Mouse (Mus musculus) heart, postnatal 0 days (tissue): ENCODE results near the gene Klhl25. TPM values are rescaled to one million over a fixed set of nuclear protein-coding genes. Genes with fewer than 3 reads are reported as not detected.

ENCODE experiments used
- ATAC-seq: fragments of 200-750 bp; cut with Nextera tagmentation; 2 replicates; pipeline ENCODE4 v1.8.0; 2017; ENCODE audit warnings: low read depth, moderate number of reproducible peaks, moderate library complexity; ENCODE audit not compliant: insufficient read depth
- DNase-seq: peaks from one replicate; pipeline ENCODE4 v3.0.0-alpha.2; 2016; ENCODE audit warnings: low spot score
- H3K27ac ChIP-seq: fragments of 300-500 bp; sonication (generic); 2 replicates; pipeline ENCODE4 v1.5.1; 2014; ENCODE audit warnings: low read depth, mild to moderate bottlenecking
- H3K27me3 ChIP-seq: fragments of 300-500 bp; sonication (generic); 2 replicates; pipeline ENCODE4 v1.6.1; 2014; ENCODE audit warnings: low read length, mixed read lengths; ENCODE audit not compliant: control insufficient read depth, insufficient read depth
- H3K36me3 ChIP-seq: fragments of 300-500 bp; sonication (generic); replicated peaks from 2 replicates; pipeline ENCODE4 v1.6.1; 2014; ENCODE audit warnings: low read length, mixed read lengths; ENCODE audit not compliant: control insufficient read depth, insufficient read depth
- H3K4me1 ChIP-seq: fragments of 300-500 bp; sonication (generic); 2 replicates; pipeline ENCODE4 v1.6.1; 2014; ENCODE audit warnings: antibody characterized with exemption; ENCODE audit not compliant: control insufficient read depth, insufficient read depth
- H3K4me2 ChIP-seq: fragments of 300-500 bp; sonication (generic); 2 replicates; pipeline ENCODE4 v1.6.1; 2014; ENCODE audit warnings: low read depth, mild to moderate bottlenecking, low read length, moderate library complexity
- H3K4me3 ChIP-seq: fragments of 300-500 bp; sonication (generic); 2 replicates; pipeline ENCODE4 v1.5.1; 2014; ENCODE audit warnings: low read depth, low read length
- H3K9ac ChIP-seq: fragments of 300-500 bp; sonication (generic); replicated peaks from 2 replicates; pipeline ENCODE4 v1.6.1; 2014; ENCODE audit warnings: low read depth, low read length, mixed read lengths
- H3K9me3 ChIP-seq: fragments of 300-500 bp; sonication (generic); replicated peaks from 2 replicates; pipeline ENCODE4 v1.6.1; 2016; ENCODE audit warnings: low read length; ENCODE audit not compliant: control insufficient read depth
- CTCF ChIP-seq: IDR thresholded peaks from 2 replicates; pipeline ENCODE4 v1.5.1; 2016; ENCODE audit warnings: antibody characterized with exemption, control low read depth, low read depth
- EP300 ChIP-seq: IDR thresholded peaks from 2 replicates; pipeline ENCODE4 v1.6.1; 2016; ENCODE audit warnings: antibody characterized with exemption, low read depth
- WGBS: fragments of 180-500 bp; shearing (Covaris S2); extraction: QIAGEN DNeasy Blood & Tissue Kit; methylation state at CpG from one replicate; pipeline ENCODE4 v1.1.7; 2014; 5-methylcytosine and 5-hydroxymethylcytosine counted together
- polyA plus RNA-seq: library from polyadenylated mRNA; unstranded; fragments of >200 nt; fragmentation: Nextera tagmentation; extraction: Ambion mirVana; gene quantifications from 2 replicates; pipeline ENCODE4 v1.2.1, GENCODE M21; 2015
- total RNA-seq: library from RNA; depleted of rRNA; stranded (reverse); fragments of >200 nt; gene quantifications from 2 replicates; pipeline ENCODE4 v1.2.3, GENCODE M21; 2014; ENCODE audit warnings: low replicate concordance

The Klhl25 gene
- total and polyA plus RNA-seq, 2 experiments from 2014 or later: 5.7 to 20.7 TPM

GRCm38 (mm10) chr7:75851290-75851689, 3.2 kb downstream of the Klhl25 start:
- Histone ChIP-seq H3K4me3 (no peak overlapping the region), H3K36me3 (no peaks in the 10 kb centered on the region), H3K9ac (no peak overlapping the region), H3K4me1 (peaks cover 29% of the 10 kb centered on the region), H3K27me3 (no peaks in the 10 kb centered on the region), H3K9me3 (no peaks in the 10 kb centered on the region), H3K4me2 (no peak overlapping the region), H3K27ac (no peak overlapping the region)
- no peak for DNase-seq
- WGBS: 89% methylated on average over 10 of the region's 10 CpGs
- no peak for ATAC-seq
- TF ChIP-seq CTCF (no peak), EP300 (no peak)

GRCm38 (mm10) chr7:75852363-75852762, 4.3 kb downstream of the Klhl25 start:
- Histone ChIP-seq H3K4me1 (peaks cover 29% of the 10 kb centered on the region), H3K9me3 (no peaks in the 10 kb centered on the region), H3K4me3 (no peak overlapping the region), H3K4me2 (no peak overlapping the region), H3K27me3 (no peaks in the 10 kb centered on the region), H3K9ac (no peak overlapping the region), H3K27ac (no peak overlapping the region), H3K36me3 (no peaks in the 10 kb centered on the region)
- no peak for TF ChIP-seq EP300
- no peak for TF ChIP-seq CTCF
- ATAC-seq (no peak), DNase-seq (no peak)
- WGBS: 66% methylated on average over 4 of the region's 4 CpGs

GRCm38 (mm10) chr7:75853171-75853830, 5.2 kb downstream of the Klhl25 start:
- H3K4me3 ChIP-seq: no peak overlapping the region
- H3K36me3 ChIP-seq: no peaks in the 10 kb centered on the region
- ATAC-seq (no peak), DNase-seq (no peak)
- H3K4me1 ChIP-seq: peaks cover 29% of the 10 kb centered on the region
- no peak overlapping the region for H3K9ac ChIP-seq
- H3K4me2 ChIP-seq: no peak overlapping the region
- no peak overlapping the region for H3K27ac ChIP-seq
- H3K27me3 ChIP-seq: no peaks in the 10 kb centered on the region
- TF ChIP-seq CTCF (no peak), EP300 (no peak)
- no peaks in the 10 kb centered on the region for H3K9me3 ChIP-seq
- WGBS: 76% methylated on average over 8 of the region's 8 CpGs

- Histone ChIP-seq H3K9ac (no peak overlapping the region), H3K4me1 (peaks cover 25% of the 10 kb centered on the region), H3K4me2 (no peak overlapping the region), H3K4me3 (no peak overlapping the region), H3K9me3 (no peaks in the 10 kb centered on the region), H3K27me3 (no peaks in the 10 kb centered on the region), H3K27ac (0 out of 2 replicates have a peak overlapping the region, but pooled peaks have one; percentile 5), H3K36me3 (no peaks in the 10 kb centered on the region)
- WGBS: 42% methylated on average over 6 of the region's 6 CpGs
- TF ChIP-seq EP300 (no peak), CTCF (no peak)
- ATAC-seq (no peak), DNase-seq (no peak)
These were observed 6.3 kb downstream of the Klhl25 start for GRCm38 (mm10) chr7:75854231-75854925.

- DNase-seq (no peak), ATAC-seq (no peak)
- TF ChIP-seq CTCF (no peak), EP300 (no peak)
- Histone ChIP-seq H3K27me3 (no peaks in the 10 kb centered on the region), H3K27ac (no peak overlapping the region), H3K4me3 (no peak overlapping the region), H3K9ac (no peak overlapping the region), H3K9me3 (no peaks in the 10 kb centered on the region), H3K4me2 (no peak overlapping the region), H3K36me3 (no peaks in the 10 kb centered on the region), H3K4me1 (peaks cover 20% of the 10 kb centered on the region)
- WGBS: 50% methylated on average over 6 of the region's 6 CpGs
These were observed 6.9 kb downstream of the Klhl25 start for GRCm38 (mm10) chr7:75855028-75855427.
